Mouse (Mus musculus) spleen, adult 2 months (tissue): ENCODE measurements around the gene Vmn1r192.
"Not testable (repeated sequence)": the region's sequence is repeated elsewhere in the genome, so short reads cannot be mapped to it uniquely, and the experiment has no call there.

Source experiments
- CTCF ChIP-seq: fragments of 200-500 bp; IDR thresholded peaks from 2 replicates; pipeline ENCODE4 v1.5.1; 2011; ENCODE audit warnings: mild to moderate bottlenecking, inconsistent platforms; ENCODE audit not compliant: insufficient read depth, insufficient read length, insufficient replicate concordance; ENCODE audit errors: extremely low read depth
- POLR2A ChIP-seq: fragments of 200-500 bp; IDR thresholded peaks from 2 replicates; pipeline ENCODE4 v1.6.1; 2011; ENCODE audit warnings: low read depth, low read length, inconsistent platforms

- not testable (repeated sequence) for TF ChIP-seq CTCF, POLR2A
Measured at GRCm38 (mm10) chr13:22192756-22193155, 1.8 kb upstream of the Vmn1r192 start.
